Mouse (Mus musculus) granulocyte monocyte progenitor cell, adult 5-6 weeks (primary cell): ENCODE results near the gene Rerg. TPM values are rescaled to one million over a fixed set of nuclear protein-coding genes. Genes with fewer than 3 reads are reported as not detected.

Experiments
- ATAC-seq: replicated peaks from 2 replicates; pipeline ENCODE4 v1.8.0; 2016; ENCODE audit warnings: mild to moderate bottlenecking, moderate TSS enrichment, inconsistent platforms; ENCODE audit not compliant: poor library complexity, severe bottlenecking
- total RNA-seq, 2 experiments: library from RNA; stranded (forward) in 1 of 2; stranded (reverse) in 1 of 2; fragments of 200-712, 200-1000 nt in 1 of 2; fragments of >200 nt in 1 of 2; fragmentation: Nextera tagmentation in 1 of 2; gene quantifications; 2 replicates each; pipeline ENCODE4 v1.2.3; 2014 to 2017

The Rerg gene
- total RNA-seq, 2 experiments from 2014 or later, result 1.6 TPM; not detected in 1

DNA sequence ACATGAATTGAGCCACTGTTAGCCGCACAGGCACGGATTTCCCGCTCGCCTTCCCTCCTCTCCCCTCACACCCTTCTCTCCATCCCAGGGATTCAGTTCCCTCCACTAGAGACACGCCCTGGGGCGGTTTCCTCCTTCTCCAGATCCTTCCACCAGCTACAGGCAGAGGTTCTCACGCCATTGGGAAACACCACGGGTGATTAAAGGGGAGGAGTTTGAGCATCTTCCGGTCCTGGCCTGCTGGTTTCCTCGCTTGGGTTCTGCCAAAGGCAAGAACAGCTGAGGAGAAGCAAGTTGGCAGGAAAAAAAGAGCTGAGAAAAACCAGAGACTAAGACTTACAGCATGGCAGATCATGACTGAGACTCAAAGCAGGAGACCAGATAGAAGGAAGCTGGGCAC, 6.7 kb downstream of the Rerg start:
- ATAC-seq, result peak; percentile 89

DNA sequence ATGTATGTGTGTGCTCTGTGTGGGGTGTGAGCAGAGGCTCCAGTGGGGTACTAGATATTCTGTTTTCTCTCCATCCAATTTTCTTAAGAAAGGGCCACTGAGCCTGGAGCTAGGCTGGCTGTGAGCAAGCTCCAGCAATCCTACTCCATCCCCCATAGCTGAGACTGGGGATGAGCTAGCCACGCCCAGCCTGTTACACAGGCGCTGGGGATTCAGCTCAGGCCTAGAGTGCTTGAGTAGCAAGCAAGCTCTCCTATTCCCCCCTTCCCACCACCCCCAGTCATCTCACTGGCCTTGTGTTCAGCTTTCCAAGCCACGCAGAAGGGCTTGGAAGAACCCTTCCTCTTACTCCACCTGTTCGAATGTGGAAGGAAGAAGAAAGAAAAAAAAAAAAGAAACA, 7.2 kb downstream of the Rerg start:
- no peak for ATAC-seq

DNA sequence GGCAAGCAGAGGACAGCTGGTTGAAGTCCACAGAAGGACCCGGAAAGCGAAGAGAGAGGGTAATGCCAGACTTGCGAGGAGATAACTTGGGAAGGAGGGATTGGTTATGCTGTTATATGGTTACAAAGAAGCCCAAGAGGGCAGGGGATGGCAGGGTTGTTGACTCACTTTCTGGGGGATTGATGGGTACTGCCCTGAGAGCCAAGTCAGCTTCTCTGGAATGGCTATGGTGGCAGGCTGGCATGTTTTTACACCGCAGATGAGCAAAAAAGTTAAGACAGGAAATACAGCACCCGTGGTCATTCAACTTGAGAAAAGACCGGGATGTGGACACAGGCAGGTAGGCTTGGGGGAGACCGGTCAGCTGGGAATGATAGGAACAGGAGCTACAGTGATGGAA, 7.8 kb downstream of the Rerg start:
- no peak for ATAC-seq

- ATAC-seq, result peak; percentile 56
Measured at GRCm38 (mm10) chr6:137161491-137162088, 8.7 kb downstream of the Rerg start.

DNA sequence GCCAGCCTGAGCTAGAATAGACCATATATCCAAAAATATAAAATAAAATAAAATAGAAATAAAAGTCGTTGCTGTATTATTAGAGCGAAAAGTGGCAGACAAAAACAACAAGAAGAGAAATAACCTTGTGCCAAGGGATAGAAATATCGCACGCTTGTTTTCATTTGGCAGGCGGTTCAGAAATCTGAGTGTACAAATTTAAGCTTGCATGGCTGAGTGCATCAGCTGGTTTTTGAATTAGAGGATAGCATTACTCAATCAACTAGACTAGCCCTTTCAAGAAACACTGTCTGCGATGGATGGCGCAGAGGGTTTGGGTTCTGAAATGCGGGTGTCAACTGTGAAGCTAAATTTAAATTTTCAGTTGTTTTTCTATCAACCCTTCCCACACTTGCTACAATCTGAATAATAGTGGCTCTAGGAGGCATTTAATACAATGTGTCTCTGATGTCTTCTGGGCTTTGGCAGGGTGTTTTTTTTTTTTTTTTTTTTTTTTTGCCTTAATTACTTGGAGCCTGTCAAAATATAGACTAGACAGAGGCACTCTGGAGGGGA, 10.8 kb downstream of the Rerg start:
- ATAC-seq, result no peak

- ATAC-seq, result peak; percentile 96
Measured at GRCm38 (mm10) chr6:137156437-137157219, 13.7 kb downstream of the Rerg start.

DNA sequence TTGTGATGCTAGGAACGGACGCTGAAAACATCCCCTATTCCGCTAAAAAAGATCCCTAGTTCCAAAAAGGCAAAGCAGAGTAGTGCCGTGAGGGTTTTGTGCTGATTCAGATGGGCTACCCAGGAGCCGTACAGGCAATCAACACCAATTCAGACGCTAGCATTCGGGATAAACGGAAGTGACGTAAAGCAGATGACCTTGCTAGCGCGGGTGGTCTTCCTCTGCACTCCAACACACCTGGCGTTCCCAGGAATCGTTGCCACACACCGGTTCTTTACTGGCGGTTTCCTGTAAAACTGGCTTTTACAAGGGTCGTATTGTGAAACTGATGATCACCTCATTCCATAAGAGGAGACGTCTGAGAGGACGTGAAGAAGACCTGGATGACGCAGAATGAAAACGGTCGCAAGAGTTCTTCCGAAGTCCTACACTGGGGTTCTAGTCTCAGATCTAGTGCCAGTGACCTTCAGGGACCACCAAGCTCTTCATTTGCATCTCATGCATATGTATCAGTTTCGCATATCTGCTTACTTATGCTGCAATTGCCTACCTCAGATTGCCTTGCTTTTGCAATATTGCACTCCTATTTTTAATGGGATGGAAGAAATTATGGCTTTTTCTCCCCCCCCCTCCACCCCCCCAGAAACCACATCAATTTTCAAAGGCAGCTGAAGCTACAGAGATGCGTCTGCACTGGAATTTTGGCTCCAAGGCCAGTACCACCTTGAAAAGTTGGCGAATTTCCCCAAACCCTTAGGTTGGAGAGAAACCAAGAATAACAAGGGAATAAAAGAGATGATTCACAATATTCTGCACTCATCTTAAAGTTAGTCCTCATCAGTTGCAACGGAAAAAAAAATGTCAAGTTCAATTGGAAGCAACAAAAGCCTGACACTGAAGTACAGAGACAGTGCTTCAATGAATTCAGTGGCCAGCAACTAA, 14.8 kb downstream of the Rerg start:
- no peak for ATAC-seq

- no peak for ATAC-seq
Measured at GRCm38 (mm10) chr6:137153021-137153420, 17.3 kb downstream of the Rerg start.

GRCm38 (mm10) chr6:137151015-137151414, 19.3 kb downstream of the Rerg start:
- peak; percentile 94 for ATAC-seq

DNA sequence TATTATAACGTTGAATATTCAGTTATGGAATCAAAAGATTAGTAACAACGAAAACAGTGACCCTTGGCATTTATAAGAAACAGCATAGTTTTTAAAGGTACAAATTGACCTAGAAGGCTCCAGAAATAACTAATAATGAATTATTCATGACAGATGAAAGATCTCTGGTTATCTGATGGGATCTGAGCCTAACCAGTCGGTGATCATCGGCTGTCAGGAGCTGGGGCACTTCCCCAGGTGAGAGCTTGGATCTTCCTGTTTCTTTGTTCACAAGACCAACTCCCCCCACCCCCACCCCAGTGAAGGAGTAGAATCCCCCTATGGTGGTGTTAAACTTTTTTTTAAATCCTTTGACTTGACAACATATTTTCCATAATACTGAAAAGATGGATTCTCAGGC, 20.5 kb downstream of the Rerg start:
- ATAC-seq, result no peak

- ATAC-seq, result no peak
Measured at GRCm38 (mm10) chr6:137146910-137147309, 23.4 kb downstream of the Rerg start.

DNA sequence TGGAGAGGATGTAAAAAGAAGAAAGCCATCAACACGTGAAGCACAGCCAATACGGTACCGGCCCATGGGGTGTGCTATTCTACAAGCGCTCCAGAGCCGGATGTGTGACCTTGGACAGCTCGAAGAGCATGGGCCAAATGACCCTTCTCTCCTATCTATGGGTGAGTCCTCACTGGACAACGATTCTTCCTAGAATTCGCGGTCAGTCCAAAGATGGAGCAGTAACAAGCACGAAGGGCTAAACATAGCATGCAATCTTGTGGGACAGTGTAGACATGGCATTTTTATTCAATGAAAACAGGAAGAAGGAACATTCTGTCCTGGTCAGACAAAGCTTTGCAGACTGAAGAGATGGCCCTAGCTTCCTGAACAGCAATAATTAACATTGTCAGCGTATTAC, 24.7 kb downstream of the Rerg start:
- ATAC-seq, result no peak

DNA sequence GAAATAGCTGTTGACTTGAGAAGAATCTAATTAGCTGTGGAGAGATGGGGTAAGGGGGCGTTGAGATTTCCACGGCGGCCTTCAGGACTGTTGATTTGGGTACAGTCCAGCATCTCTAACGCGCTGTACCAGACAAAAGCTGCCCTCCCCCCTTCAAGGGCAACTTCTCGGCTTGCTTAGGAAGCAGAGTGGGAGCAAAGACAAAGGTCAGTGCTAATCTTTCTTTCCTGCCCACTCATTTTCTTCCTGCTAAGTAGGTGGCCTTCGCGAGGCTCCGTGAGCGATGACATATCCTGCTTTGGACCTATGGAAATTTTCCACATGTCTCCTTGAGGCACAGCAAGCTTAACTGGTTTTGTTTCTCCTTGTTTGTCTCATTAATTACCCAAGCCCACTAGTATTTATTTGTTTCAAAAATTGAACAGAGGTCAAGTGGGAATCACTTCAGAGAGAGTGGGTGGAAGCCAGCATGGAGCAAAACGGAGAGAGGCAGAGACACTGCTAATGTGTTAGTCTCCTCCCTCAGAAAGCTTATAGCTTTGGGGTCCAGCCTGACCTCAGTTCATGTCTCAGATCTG, 25.2 kb downstream of the Rerg start:
- no peak for ATAC-seq

GRCm38 (mm10) chr6:137144526-137144840, 25.8 kb downstream of the Rerg start:
- peak; percentile 22 for ATAC-seq

- ATAC-seq, result no peak
Measured at GRCm38 (mm10) chr6:137143818-137144525, 26.3 kb downstream of the Rerg start.

DNA sequence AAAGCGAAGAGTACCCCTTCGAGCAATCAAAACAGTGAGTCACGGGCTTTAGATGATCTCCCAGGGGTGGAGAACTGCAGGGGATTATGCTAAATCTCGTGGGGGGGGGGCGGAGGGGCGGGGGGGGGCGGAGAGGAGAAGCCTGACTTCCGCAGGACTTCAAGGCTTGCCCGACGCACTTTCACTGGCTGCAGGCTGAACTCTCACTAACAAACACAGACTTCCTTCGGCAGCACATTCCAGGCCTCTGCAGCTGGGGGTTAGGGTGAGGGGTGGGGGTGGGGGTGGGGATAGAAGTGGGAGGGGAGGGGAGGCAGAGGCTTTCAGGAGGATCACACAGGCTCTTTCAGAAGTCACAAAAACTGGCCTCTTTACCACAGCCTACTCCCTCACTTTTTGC, 27.5 kb downstream of the Rerg start:
- 0 out of 2 replicates have a peak, but pooled peaks have one; percentile 5 for ATAC-seq

DNA sequence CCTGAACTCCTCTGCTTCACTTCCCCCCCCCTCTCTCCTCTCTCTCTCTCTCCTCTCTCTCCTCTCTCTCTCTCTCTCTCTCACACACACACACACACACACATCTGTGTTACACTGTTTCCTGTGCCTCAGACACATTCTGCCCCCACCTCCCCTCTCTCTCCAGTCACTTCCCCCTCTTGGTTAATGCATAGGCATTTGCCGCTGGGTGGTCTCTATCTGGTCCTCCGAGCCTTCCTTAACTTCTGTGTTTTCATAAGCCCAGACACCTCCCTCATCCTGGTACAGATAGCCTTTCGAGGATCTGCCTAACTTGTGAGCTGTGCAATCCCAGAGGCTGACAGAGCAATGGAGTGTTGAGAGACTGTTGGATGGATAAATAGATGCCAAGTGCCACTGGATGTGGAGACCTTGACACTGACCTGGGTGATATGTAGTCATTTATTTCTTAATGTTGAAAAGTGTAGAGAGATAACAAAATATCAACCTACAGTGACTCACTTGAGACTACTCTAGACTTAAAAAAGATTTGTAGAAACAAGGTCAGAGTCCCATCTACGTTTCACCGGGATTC, 29.0 kb downstream of the Rerg start:
- ATAC-seq, result peak; percentile 74

DNA sequence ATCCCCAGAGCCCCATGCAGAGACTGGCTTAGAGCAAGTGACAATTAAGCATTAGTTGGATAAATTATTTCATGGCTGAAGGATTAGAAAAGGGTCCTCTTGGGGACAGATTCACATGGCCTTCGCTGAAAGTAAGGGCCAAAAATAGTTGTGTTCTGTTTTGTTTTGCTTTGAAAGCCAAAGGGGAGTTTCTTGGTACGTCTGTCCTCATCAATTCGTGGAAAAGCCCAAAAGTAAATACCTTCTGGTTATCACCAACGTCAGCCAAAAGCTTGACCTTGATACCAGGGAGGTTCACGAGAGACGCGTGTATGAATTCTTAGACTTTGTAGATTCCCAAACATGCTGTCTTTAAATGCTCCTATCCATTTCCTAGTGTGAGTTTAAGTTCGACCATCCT, 31.5 kb downstream of the Rerg start:
- ATAC-seq, result no peak

GRCm38 (mm10) chr6:137138391-137138790, 31.9 kb downstream of the Rerg start:
- ATAC-seq, result no peak
